Mouse (Mus musculus) heart, embryonic 16.5 days (tissue): ENCODE data around the gene Alg5. TPM values are rescaled to one million over a fixed set of nuclear protein-coding genes. Genes with fewer than 3 reads are reported as not detected.

Experiments used
- ATAC-seq: fragments of 200-750 bp; cut with Nextera tagmentation; replicated peaks from 2 replicates; pipeline ENCODE4 v1.8.0; 2017; ENCODE audit warnings: moderate number of reproducible peaks; ENCODE audit not compliant: insufficient read depth, low FRiP score; ENCODE audit errors: extremely low read depth
- H3K27ac ChIP-seq: fragments of 300-500 bp; sonication (generic); 2 replicates; pipeline ENCODE4 v1.5.1; 2014; ENCODE audit warnings: mild to moderate bottlenecking, low read length, control low read depth, moderate library complexity
- H3K27me3 ChIP-seq: fragments of 300-500 bp; sonication (generic); 2 replicates; pipeline ENCODE4 v1.6.1; 2014; ENCODE audit warnings: low read length, mixed read lengths; ENCODE audit not compliant: control insufficient read depth, insufficient read depth
- H3K36me3 ChIP-seq: fragments of 300-500 bp; sonication (generic); 2 replicates; pipeline ENCODE4 v1.6.1; 2014; ENCODE audit not compliant: control insufficient read depth, insufficient read depth
- H3K4me1 ChIP-seq: fragments of 300-500 bp; sonication (generic); 2 replicates; pipeline ENCODE4 v1.6.1; 2014; ENCODE audit warnings: low read length, mixed read lengths; ENCODE audit not compliant: control insufficient read depth, insufficient read depth
- H3K4me2 ChIP-seq: fragments of 300-500 bp; sonication (generic); 2 replicates; pipeline ENCODE4 v1.6.1; 2014; ENCODE audit warnings: low read depth, mild to moderate bottlenecking, control low read depth, low read length
- H3K4me3 ChIP-seq: fragments of 300-500 bp; sonication (generic); 2 replicates; pipeline ENCODE4 v1.5.1; 2014; ENCODE audit warnings: mild to moderate bottlenecking, control low read depth, low read length
- H3K9ac ChIP-seq: fragments of 300-500 bp; sonication (generic); 2 replicates; pipeline ENCODE4 v1.6.1; 2014; ENCODE audit warnings: low read length, control low read depth
- H3K9me3 ChIP-seq: fragments of 300-500 bp; sonication (generic); replicated peaks from 2 replicates; pipeline ENCODE4 v1.6.1; 2016; ENCODE audit warnings: low read length; ENCODE audit not compliant: control insufficient read depth
- WGBS: fragments of 180-500 bp; shearing (Covaris S2); extraction: QIAGEN DNeasy Blood & Tissue Kit; methylation state at CpG from one replicate; pipeline ENCODE4 v1.1.7; 2014; 5-methylcytosine and 5-hydroxymethylcytosine counted together
- polyA plus RNA-seq: library from polyadenylated mRNA; unstranded; fragments of >200 nt; fragmentation: Nextera tagmentation; extraction: Ambion mirVana; gene quantifications from 2 replicates; pipeline ENCODE4 v1.2.1, GENCODE M21; 2015

Alg5 gene
- polyA plus RNA-seq, 1 experiment from 2014 or later = 38.8 TPM

DNA sequence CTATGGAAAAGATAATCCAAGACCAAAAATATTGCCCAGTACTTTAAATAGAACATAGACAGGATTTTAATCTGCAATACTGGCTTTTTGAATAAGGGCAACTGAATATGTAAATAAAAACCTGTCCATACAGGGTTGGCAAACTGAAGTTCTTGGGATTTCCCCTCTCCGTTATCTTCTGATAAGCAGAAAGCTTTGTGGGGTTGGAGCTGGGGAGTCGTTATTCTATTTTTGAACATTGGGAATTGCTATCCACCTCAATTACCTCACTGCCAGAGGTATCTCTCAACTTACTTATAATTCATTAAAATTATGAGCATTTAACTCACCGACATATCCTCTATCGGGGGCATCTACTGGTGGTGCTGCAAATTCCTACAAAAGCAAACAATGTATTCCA lies 3.0 kb upstream of the Alg5 start:
- no peak overlapping the region for H3K4me3 ChIP-seq
- ATAC-seq = no peak
- no peaks in the 10 kb centered on the region for H3K27me3 ChIP-seq
- H3K27ac ChIP-seq = no peak overlapping the region
- H3K9ac ChIP-seq = no peak overlapping the region
- peaks cover 51% of the 10 kb centered on the region for H3K36me3 ChIP-seq
- H3K4me2 ChIP-seq = no peak overlapping the region
- no peaks in the 10 kb centered on the region for H3K9me3 ChIP-seq
- H3K4me1 ChIP-seq = peaks cover 12% of the 10 kb centered on the region
- 62% methylated on average over 4 of the region's 4 CpGs for WGBS

- Histone ChIP-seq H3K27me3 (no peaks in the 10 kb centered on the region), H3K27ac (peak overlapping the region; percentile 99), H3K9me3 (no peaks in the 10 kb centered on the region), H3K36me3 (peaks cover 32% of the 10 kb centered on the region), H3K4me3 (peak overlapping the region; percentile 81), H3K9ac (peak overlapping the region; percentile 98), H3K4me2 (peak overlapping the region; percentile 86), H3K4me1 (peaks cover 12% of the 10 kb centered on the region)
- peak; percentile 94 for ATAC-seq
- under 1% methylated on average over 82 of the region's 84 CpGs for WGBS
Observed at GRCm38 (mm10) chr3:54734411-54735246, 710 bp upstream of the Alg5 start.

DNA sequence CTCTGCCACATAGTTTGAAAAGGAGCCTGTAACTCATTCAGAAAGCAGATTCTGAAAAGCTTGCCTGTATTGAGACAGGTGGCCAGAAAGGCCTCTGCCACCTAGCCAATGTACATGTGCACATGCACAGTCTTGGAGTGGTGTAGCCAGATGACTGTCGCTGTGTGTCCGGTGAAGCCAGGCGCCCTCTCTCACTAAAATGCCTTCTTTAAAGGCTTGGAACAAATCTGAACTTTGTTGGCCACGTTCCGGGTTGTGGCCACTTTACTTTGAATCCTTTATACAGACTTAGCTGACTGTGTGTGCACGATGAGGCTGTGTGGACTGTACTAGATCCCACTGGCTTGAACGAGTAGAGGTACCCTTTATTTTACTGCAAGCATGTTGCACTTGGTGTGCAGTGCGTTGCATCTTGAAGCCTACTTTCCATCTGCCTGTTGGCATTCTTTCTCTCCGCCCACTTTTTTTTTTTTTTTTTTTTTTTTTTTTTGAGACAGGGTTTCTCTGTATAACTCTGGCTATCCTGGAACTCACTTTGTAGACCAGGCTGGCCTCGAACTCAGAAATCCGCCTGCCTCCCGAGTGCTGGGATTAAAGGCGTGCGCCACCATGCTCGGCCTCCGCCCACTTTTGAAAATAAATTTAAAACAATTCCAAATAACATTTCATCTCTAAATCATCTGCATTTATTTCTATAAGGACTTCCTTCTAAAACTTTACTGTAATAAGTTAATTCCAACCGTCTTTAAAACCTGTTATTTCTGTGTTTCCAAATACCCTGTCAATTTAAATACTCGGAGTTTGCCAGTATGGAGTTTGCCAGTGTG lies 975 bp downstream of the Alg5 start:
- H3K36me3 ChIP-seq = peaks cover 28% of the 10 kb centered on the region
- peak overlapping the region; percentile 86 for H3K4me2 ChIP-seq
- peaks cover 12% of the 10 kb centered on the region for H3K4me1 ChIP-seq
- H3K27ac ChIP-seq = peak overlapping the region; percentile 99
- peak overlapping the region; percentile 81 for H3K4me3 ChIP-seq
- no peaks in the 10 kb centered on the region for H3K27me3 ChIP-seq
- H3K9me3 ChIP-seq = no peaks in the 10 kb centered on the region
- peak overlapping the region; percentile 98 for H3K9ac ChIP-seq
- 51% methylated on average over 18 of the region's 18 CpGs for WGBS
- ATAC-seq = no peak

DNA sequence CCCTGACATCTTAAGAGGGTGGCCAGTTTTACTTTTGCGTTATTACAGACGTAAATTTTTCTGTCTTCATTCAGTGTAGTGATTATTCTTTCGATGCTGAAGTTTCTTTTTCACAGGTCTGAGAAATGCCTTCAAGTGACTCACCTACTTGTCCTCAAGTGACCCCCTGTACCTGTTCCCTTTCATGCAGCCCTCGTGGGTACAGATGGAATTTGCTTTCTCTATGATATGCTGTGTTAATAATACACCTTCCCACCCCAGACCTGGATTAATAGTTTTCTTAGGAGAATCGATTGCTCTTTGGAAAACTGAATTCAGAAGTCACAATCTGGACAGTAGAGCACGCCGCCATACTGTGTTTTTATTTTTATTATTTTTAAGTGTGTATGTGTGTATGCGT lies 2.0 kb downstream of the Alg5 start:
- Histone ChIP-seq H3K36me3 (peaks cover 31% of the 10 kb centered on the region), H3K4me3 (no peak overlapping the region), H3K4me1 (peaks cover 12% of the 10 kb centered on the region), H3K9me3 (0 out of 2 replicates have a peak, but pooled peaks cover 2% of the 10 kb centered on the region), H3K9ac (no peak overlapping the region), H3K27me3 (no peaks in the 10 kb centered on the region), H3K4me2 (no peak overlapping the region), H3K27ac (no peak overlapping the region)
- ATAC-seq = no peak
- 92% methylated on average over 8 of the region's 8 CpGs for WGBS

- no peak overlapping the region for H3K27ac ChIP-seq
- no peaks in the 10 kb centered on the region for H3K4me1 ChIP-seq
- no peaks in the 10 kb centered on the region for H3K27me3 ChIP-seq
- peaks cover 65% of the 10 kb centered on the region for H3K36me3 ChIP-seq
- 0 out of 2 replicates have a peak, but pooled peaks cover 2% of the 10 kb centered on the region for H3K9me3 ChIP-seq
- H3K4me2 ChIP-seq = no peak overlapping the region
- 96% methylated on average over 11 of the region's 11 CpGs for WGBS
- H3K9ac ChIP-seq = no peak overlapping the region
- H3K4me3 ChIP-seq = no peak overlapping the region
- no peak for ATAC-seq
Observed at GRCm38 (mm10) chr3:54741965-54742364, 6.6 kb downstream of the Alg5 start.

DNA sequence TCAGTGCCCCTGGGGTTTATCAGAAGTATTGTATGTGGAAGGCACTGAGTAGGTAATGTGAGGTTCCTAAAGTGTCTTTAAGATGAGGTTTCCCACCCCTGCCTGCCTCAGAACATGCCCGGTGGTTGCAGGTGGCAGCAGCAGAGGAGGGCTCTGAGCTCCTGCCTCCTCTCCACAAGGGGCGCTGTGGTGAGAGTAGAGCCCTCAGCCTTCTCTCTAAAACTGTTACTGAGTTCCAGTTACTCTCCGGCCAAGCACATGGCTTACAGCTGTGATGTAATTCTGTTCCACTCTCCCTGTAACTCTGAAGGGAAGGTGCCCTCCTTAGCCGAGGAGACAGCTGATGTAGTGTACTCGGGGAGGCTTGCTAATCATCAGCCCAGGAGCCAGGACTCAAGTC lies 10.5 kb downstream of the Alg5 start:
- no peak overlapping the region for H3K4me2 ChIP-seq
- 61% methylated on average over 5 of the region's 5 CpGs for WGBS

GRCm38 (mm10) chr3:54753411-54753810 lies 18.1 kb downstream of the Alg5 start:
- Histone ChIP-seq H3K9ac (no peak overlapping the region), H3K36me3 (peaks cover 28% of the 10 kb centered on the region), H3K27ac (no peak overlapping the region), H3K9me3 (no peaks in the 10 kb centered on the region), H3K4me1 (peaks cover 12% of the 10 kb centered on the region; the same call in 1 of the 2 replicates), H3K4me3 (no peak overlapping the region), H3K27me3 (peaks cover 4% of the 10 kb centered on the region; the same call in 1 of the 2 replicates), H3K4me2 (no peak overlapping the region)
- ATAC-seq = no peak
- WGBS = 68% methylated on average over 4 of the region's 4 CpGs

More for the DNA sequence above, 10.5 kb downstream of the Alg5 start:
- H3K4me1 ChIP-seq = no peaks in the 10 kb centered on the region
- no peak for ATAC-seq
- H3K27ac ChIP-seq = no peak overlapping the region
- H3K9me3 ChIP-seq = 0 out of 2 replicates have a peak, but pooled peaks cover 2% of the 10 kb centered on the region
- H3K4me3 ChIP-seq = no peak overlapping the region
- no peaks in the 10 kb centered on the region for H3K27me3 ChIP-seq
- peaks cover 92% of the 10 kb centered on the region for H3K36me3 ChIP-seq
- H3K9ac ChIP-seq = no peak overlapping the region

DNA sequence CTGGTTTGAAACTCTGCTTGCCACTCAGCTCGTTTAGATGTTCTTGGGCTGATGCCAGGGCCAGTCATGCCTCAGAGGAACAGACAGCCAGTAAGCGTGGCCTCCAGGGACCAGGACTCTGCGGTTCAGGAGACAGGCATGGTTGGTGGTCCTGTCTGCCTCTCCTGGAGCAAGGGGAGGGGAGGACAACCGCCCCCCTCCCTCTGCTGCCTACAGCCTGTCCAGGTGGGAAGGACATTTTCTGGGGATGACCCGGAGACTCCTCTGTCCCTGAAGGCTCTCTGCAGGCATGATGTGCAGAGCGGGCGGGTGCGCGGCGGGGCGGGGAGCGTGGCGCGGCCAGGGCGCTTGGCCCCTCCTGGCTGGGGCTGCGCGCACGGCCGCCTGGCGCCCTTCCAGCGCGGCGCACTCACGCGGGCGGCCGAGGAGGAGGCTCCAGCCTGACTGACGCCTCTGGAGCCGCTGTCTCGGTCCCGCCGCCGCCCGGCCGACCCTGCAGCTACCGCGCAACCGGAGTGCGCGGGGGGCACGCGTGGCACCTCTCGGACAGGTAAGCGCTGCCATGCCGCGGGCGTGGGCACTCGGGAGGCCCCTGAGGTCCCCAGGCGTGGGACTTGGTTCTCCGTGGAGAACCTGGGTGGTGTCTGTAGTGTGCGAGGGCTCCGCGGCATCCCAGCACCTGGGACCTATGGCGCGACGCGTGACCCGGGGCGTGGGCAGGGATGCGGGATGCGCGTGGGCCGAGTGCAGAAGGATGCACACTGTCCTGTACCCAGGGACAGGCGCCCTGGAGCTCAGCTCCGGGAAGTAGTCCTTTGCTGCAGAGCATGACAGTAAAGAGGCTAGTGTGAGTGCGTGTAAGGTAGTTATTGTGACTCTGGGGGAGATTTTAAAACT lies 20.1 kb downstream of the Alg5 start, which contains the start of gene Smad9:
TSS of gene Smad9 (plus strand) at position 438 of the 897 bp plus-strand sequence.
- H3K36me3 ChIP-seq = peaks cover 9% of the 10 kb centered on the region
- ATAC-seq = peak; percentile 93
- H3K4me3 ChIP-seq = peak within 1 kb of the TSS; percentile 85

More for the DNA sequence above, 20.1 kb downstream of the Alg5 start, which contains the start of gene Smad9:
- peaks cover 4% of the 10 kb centered on the region; the same call in 1 of the 2 replicates for H3K27me3 ChIP-seq
- peak within 1 kb of the TSS; percentile 83 for H3K27ac ChIP-seq
- H3K4me1 ChIP-seq = peaks cover 12% of the 10 kb centered on the region; the same call in 1 of the 2 replicates
- peak within 1 kb of the TSS; percentile 84 for H3K9ac ChIP-seq
- under 1% methylated on average over 61 of the region's 66 CpGs for WGBS
- no peaks in the 10 kb centered on the region for H3K9me3 ChIP-seq
- peak within 1 kb of the TSS; percentile 100 for H3K4me2 ChIP-seq
